Mouse (Mus musculus) megakaryocyte progenitor cell, adult 5-6 weeks (primary cell): ENCODE measurements around the gene Olfr488. TPM values are rescaled to one million over a fixed set of nuclear protein-coding genes. Genes with fewer than 3 reads are reported as not detected.
"Not testable (repeated sequence)": the region's sequence is repeated elsewhere in the genome, so short reads cannot be mapped to it uniquely, and the experiment has no call there.

ENCODE experiments used
- ATAC-seq: replicated peaks from 2 replicates; pipeline ENCODE4 v1.8.0; 2016; ENCODE audit warnings: mild to moderate bottlenecking, moderate TSS enrichment, inconsistent platforms; ENCODE audit not compliant: poor library complexity
- total RNA-seq, 2 experiments: library from RNA; stranded (forward) in 1 of 2; stranded (reverse) in 1 of 2; fragments of 157-497, 149-512 nt in 1 of 2; fragments of 200-1000 nt in 1 of 2; gene quantifications; 2 replicates each; pipeline versions ENCODE4 v1.2.3 to v1.2.4; 2015 to 2017

Olfr488 gene
- total RNA-seq (2015) (not detected in 2 replicates), total RNA-seq (2017) (not detected in 2 replicates)

GRCm38 (mm10) chr7:108258247-108258646 is at the start of gene Olfr488:
Gene Olfr488 (minus strand): TSS chr7:108258347.
- ATAC-seq = no peak

GRCm38 (mm10) chr7:108288834-108289233 is 30.7 kb upstream of the Olfr488 start, which contains the start of gene Olfr490:
Gene Olfr490 (minus strand): TSS chr7:108288934.
- ATAC-seq = no peak

GRCm38 (mm10) chr7:108233551-108233950 is 24.6 kb downstream of the Olfr488 start:
- no peak for ATAC-seq

DNA sequence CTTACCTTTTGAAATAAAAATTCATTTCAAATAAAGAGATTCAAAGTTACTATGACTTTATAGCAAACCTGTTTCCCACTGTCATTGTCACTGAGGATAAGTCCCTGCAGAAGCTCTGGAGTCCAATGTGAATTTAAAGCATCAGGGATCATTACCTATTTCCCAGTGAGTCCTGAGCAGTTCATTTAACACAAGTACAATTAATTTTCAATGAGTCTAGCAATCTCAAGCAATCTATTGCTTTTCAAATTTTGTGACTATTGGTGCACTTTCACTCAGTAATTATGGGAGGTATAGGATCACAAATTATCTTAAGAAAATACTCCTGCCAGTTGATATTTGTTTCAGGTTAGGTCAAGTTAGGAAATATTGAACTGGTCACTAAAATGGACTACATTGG is 43.6 kb downstream of the Olfr488 start, which contains the start of gene Olfr487:
Gene Olfr487 (minus strand): TSS at position 101 of the 400 bp plus-strand sequence.
- not testable (repeated sequence) for ATAC-seq

Other genes starting within 250 kb of the Olfr488 start
- gene Olfr478, start 224.4 kb downstream of the Olfr488 start, total RNA-seq (2015) = not detected in 2 replicates
- not detected in 2 replicates for gene Olfr478, start 224.4 kb downstream of the Olfr488 start, total RNA-seq (2017)
- not detected in 2 replicates for gene Olfr479, start 207.7 kb downstream of the Olfr488 start, total RNA-seq (2015)
- gene Olfr479, start 207.7 kb downstream of the Olfr488 start, total RNA-seq (2017) = not detected in 2 replicates
- gene Olfr480, start 191.0 kb downstream of the Olfr488 start, total RNA-seq (2015) = not detected in 2 replicates
- gene Olfr480, start 191.0 kb downstream of the Olfr488 start, total RNA-seq (2017) = not detected in 2 replicates
- not detected in 2 replicates for gene Olfr481, start 178.5 kb downstream of the Olfr488 start, total RNA-seq (2015)
- not detected in 2 replicates for gene Olfr481, start 178.5 kb downstream of the Olfr488 start, total RNA-seq (2017)
- not detected in 2 replicates for gene Olfr482, start 160.8 kb downstream of the Olfr488 start, total RNA-seq (2015)
- gene Olfr482, start 160.8 kb downstream of the Olfr488 start, total RNA-seq (2017) = 0.04 TPM in 1 of 2 replicates, not detected in the other
- gene Olfr483, start 157.5 kb downstream of the Olfr488 start, total RNA-seq (2015) = not detected in 2 replicates
- not detected in 2 replicates for gene Olfr483, start 157.5 kb downstream of the Olfr488 start, total RNA-seq (2017)
- gene Olfr484, start 130.9 kb downstream of the Olfr488 start, total RNA-seq (2015) = not detected in 2 replicates
- gene Olfr484, start 130.9 kb downstream of the Olfr488 start, total RNA-seq (2017) = not detected in 2 replicates
- not detected in 2 replicates for gene Olfr485, start 98.5 kb downstream of the Olfr488 start, total RNA-seq (2015)
- not detected in 2 replicates for gene Olfr485, start 98.5 kb downstream of the Olfr488 start, total RNA-seq (2017)
- gene Olfr486, start 85.6 kb downstream of the Olfr488 start, total RNA-seq (2015) = not detected in 2 replicates
- not detected in 2 replicates for gene Olfr486, start 85.6 kb downstream of the Olfr488 start, total RNA-seq (2017)
- gene Olfr487, start 43.7 kb downstream of the Olfr488 start, total RNA-seq (2015) = not detected in 2 replicates
- not detected in 2 replicates for gene Olfr487, start 43.7 kb downstream of the Olfr488 start, total RNA-seq (2017)
- gene Olfr490, start 30.6 kb upstream of the Olfr488 start, total RNA-seq (2015) = not detected in 2 replicates
- not detected in 2 replicates for gene Olfr490, start 30.6 kb upstream of the Olfr488 start, total RNA-seq (2017)
- gene Olfr491, start 55.1 kb upstream of the Olfr488 start, total RNA-seq (2015) = not detected in 2 replicates
- not detected in 2 replicates for gene Olfr491, start 55.1 kb upstream of the Olfr488 start, total RNA-seq (2017)
- not detected in 2 replicates for gene Olfr492, start 65.3 kb upstream of the Olfr488 start, total RNA-seq (2015)
- gene Olfr492, start 65.3 kb upstream of the Olfr488 start, total RNA-seq (2017) = not detected in 2 replicates
- gene Olfr493, start 88.6 kb upstream of the Olfr488 start, total RNA-seq (2015) = not detected in 2 replicates
- gene Olfr493, start 88.6 kb upstream of the Olfr488 start, total RNA-seq (2017) = not detected in 2 replicates
- gene Olfr494, start 107.0 kb upstream of the Olfr488 start, total RNA-seq (2015) = not detected in 2 replicates
- not detected in 2 replicates for gene Olfr494, start 107.0 kb upstream of the Olfr488 start, total RNA-seq (2017)
- not detected in 2 replicates for gene Olfr495, start 134.8 kb upstream of the Olfr488 start, total RNA-seq (2015)
- not detected in 2 replicates for gene Olfr495, start 134.8 kb upstream of the Olfr488 start, total RNA-seq (2017)
- gene Olfr497, start 162.1 kb upstream of the Olfr488 start, total RNA-seq (2015) = not detected in 2 replicates
- not detected in 2 replicates for gene Olfr497, start 162.1 kb upstream of the Olfr488 start, total RNA-seq (2017)
- not detected in 2 replicates for gene Olfr498, start 207.0 kb upstream of the Olfr488 start, total RNA-seq (2015)
- gene Olfr498, start 207.0 kb upstream of the Olfr488 start, total RNA-seq (2017) = not detected in 2 replicates